Mouse (Mus musculus) bone marrow macrophage, adult 2 months (primary cell): Measurements from ENCODE around the gene Pdzd2.

ENCODE experiments used
- CTCF ChIP-seq: IDR thresholded peaks from 2 replicates; pipeline ENCODE4 v1.5.1; 2012; ENCODE audit warnings: low read depth, mild to moderate bottlenecking, low read length, moderate library complexity
- POLR2A ChIP-seq: IDR thresholded peaks from 2 replicates; pipeline ENCODE4 v1.6.1; 2012; ENCODE audit warnings: mild to moderate bottlenecking, low read depth, low read length, borderline replicate concordance

- TF ChIP-seq POLR2A (no peak), CTCF (no peak)
Measured at GRCm38 (mm10) chr15:12655316-12655715, 84.4 kb downstream of the Pdzd2 start.
